Mouse (Mus musculus) cerebellum, adult 11-12 months (tissue): ENCODE data around the gene Srr.

Source experiments
- DNase-seq: peaks from one replicate; pipeline ENCODE4 v3.0.0; 2022

Srr gene

GRCm38 (mm10) chr11:74925577-74926387 is at the start of gene Srr, which contains the start of gene Smg6:
Gene Srr (minus strand): TSS chr11:74925948.
Gene Smg6 (plus strand): TSS chr11:74925823.
- DNase-seq = peak; percentile 95

GRCm38 (mm10) chr11:74974615-74975014 is 48.9 kb upstream of the Srr start:
- DNase-seq = no peak

GRCm38 (mm10) chr11:74973290-74974157 is 47.8 kb upstream of the Srr start:
- DNase-seq = no peak

- DNase-seq = no peak
Measured at GRCm38 (mm10) chr11:74965516-74965915, 39.8 kb upstream of the Srr start.

GRCm38 (mm10) chr11:74962846-74963407 is 37.2 kb upstream of the Srr start:
- DNase-seq = peak; percentile 20

- no peak for DNase-seq
Measured at GRCm38 (mm10) chr11:74961953-74962352, 36.2 kb upstream of the Srr start.

- no peak for DNase-seq
Measured at GRCm38 (mm10) chr11:74960031-74960551, 34.3 kb upstream of the Srr start.

GRCm38 (mm10) chr11:74959501-74959900 is 33.8 kb upstream of the Srr start:
- no peak for DNase-seq

GRCm38 (mm10) chr11:74957600-74957999 is 31.9 kb upstream of the Srr start:
- no peak for DNase-seq

GRCm38 (mm10) chr11:74956006-74956405 is 30.3 kb upstream of the Srr start:
- DNase-seq = no peak

- peak; percentile 33 for DNase-seq
Measured at GRCm38 (mm10) chr11:74954901-74955300, 29.2 kb upstream of the Srr start.

- DNase-seq = no peak
Measured at GRCm38 (mm10) chr11:74946348-74946747, 20.6 kb upstream of the Srr start.

- DNase-seq = no peak
Measured at GRCm38 (mm10) chr11:74930391-74930790, 4.6 kb upstream of the Srr start.

GRCm38 (mm10) chr11:74929111-74929510 is 3.4 kb upstream of the Srr start:
- no peak for DNase-seq

GRCm38 (mm10) chr11:74927236-74927725 is 1.5 kb upstream of the Srr start:
- no peak for DNase-seq

- DNase-seq = no peak
Measured at GRCm38 (mm10) chr11:74926388-74927005, 749 bp upstream of the Srr start.

- DNase-seq = peak; percentile 32
Measured at GRCm38 (mm10) chr11:74924149-74924548, 1.6 kb downstream of the Srr start.

- DNase-seq = no peak
Measured at GRCm38 (mm10) chr11:74919249-74919648, 6.5 kb downstream of the Srr start.

- DNase-seq = no peak
Measured at GRCm38 (mm10) chr11:74912492-74912891, 13.3 kb downstream of the Srr start.

GRCm38 (mm10) chr11:74909978-74910377 is 15.8 kb downstream of the Srr start:
- no peak for DNase-seq

GRCm38 (mm10) chr11:74908618-74909399 is 16.9 kb downstream of the Srr start:
- DNase-seq = no peak

GRCm38 (mm10) chr11:74907850-74908249 is 17.9 kb downstream of the Srr start:
- DNase-seq = no peak
